Mouse (Mus musculus) heart, adult 8-10 months (tissue): ENCODE data around the gene Rnf130. TPM values are rescaled to one million over a fixed set of nuclear protein-coding genes. Genes with fewer than 3 reads are reported as not detected.

ENCODE experiments used
- DNase-seq: peaks from one replicate; pipeline ENCODE4 v3.0.0; 2022; ENCODE audit warnings: low spot score
- total RNA-seq, 4 experiments: library from RNA; stranded (reverse); gene quantifications; 2 replicates each; pipeline ENCODE4 v1.2.4; 2022

The Rnf130 gene
- 10 to 100 TPM; 44.8 to 56.7 (median 53.0) TPM for total RNA-seq

GRCm38 (mm10) chr11:50024833-50025720, at the start of gene Rnf130:
TSS of gene Rnf130 (plus strand) at chr11:50025346.
- DNase-seq = peak; percentile 94

DNA sequence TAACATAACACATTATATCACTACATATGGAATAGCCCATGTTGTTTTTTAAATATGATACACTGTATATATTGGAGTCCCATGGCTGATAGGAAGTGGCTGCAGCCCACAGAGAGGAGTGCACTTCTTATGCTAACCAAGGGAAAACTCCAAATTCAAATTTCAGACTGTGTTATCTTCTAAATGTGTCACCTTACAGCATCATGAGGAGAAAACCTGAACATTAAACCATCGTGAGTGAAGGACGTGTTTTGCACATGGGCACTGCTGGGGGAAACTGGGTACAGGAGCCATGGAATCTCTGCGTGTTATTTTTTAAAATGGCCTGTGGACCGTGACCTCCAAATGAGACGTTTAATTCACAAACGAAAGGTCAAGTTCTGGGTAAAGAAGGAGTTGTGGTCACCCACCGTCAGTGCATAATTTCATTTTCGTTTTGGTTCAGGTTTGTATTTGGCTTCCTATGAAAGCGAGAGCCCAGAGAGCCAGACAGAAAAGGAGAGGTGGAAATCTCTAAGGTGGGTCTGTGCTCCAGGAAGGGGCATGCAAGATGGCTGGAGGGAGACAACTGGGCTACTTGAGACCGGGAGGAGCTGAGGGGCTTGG, 47.1 kb upstream of the Rnf130 start:
- no peak for DNase-seq

DNA sequence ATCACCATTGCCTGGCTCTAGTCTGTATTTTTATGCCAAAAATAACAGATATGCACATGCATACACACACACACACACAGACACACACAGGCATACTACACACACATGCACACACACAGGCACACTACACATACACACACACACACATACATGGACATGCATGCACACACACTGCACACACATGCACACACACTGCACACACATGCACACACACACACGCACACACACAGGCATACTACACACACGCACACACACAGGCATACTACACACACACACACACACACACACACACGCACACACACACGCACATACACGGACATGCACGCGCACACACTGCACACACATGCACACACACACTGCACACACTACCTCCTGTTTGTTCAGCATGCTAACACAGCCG, 46.2 kb upstream of the Rnf130 start:
- no peak for DNase-seq

DNA sequence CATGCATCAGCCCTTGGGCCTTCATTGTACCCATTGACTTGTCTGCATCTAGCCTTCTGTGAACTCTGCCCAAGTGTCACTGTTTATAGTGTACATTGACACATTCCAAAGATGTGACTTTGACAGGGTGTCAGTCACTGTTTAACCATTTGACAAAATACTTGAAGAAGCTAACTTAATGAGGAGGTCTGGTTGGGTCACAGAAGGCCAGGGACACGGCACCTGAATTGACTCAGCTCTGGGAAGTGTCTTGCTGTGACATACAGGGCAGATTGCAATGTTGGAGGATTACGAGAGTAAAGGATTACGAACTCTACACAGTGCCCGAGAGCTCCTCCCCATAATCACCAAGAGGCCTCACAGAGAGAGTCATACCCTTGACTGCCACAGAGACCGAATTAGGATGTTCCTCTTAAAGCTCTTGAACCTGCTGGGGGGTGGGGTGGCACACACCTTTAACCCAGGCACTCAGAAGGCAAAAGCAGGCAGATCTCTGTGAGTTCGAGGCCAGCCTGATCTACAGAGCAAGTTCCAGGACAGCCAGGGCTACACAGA, 44.4 kb upstream of the Rnf130 start:
- no peak for DNase-seq

DNA sequence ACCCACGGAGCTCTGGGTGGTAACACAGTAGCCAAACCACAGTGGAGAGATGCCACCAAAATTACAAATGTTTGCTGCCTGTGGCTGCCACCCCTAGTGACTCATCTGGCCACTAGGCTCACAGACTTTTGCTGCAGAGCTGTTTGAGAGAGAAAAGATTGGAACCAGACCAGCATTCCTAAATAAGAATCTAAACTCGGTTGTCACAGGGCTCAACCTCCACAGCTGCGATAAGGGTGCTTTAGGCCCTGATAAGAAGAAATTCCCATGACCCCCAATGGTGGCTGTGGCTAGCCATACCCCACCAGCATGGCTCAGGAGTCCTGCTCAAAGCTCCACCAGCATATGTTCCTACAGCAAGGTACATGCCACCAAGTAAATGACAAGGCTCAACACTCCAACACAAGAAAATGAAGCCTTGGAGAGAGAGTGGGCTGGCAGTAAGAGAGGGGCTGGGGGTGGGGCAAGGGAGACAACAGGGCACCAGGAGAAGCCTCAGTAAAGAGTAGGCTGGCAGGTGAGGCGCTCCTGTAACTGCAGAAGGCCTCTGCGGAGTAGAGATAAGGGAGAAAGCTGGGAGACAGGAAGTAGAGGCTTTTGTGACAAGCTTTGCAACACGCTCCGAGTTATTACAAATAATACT, 43.7 kb upstream of the Rnf130 start:
- no peak for DNase-seq

DNA sequence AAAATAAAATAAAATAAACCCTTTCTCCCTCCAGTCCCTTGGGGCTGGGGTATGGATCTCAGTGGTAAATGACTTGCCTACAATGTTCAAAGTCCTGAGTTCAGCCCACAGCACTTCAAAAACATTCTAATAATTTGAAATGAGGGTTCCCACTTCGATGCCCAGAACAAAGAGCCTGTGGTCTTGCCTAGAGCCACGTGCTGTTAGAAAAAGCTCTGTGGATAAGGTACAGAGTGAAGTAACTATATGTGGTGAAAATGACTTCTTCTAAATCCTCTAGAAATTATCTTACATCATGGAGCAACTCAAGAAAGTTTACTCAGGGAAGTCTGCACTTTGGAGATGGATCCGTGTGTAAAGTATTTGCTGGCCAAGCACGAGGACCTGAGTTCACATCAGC, 43.1 kb upstream of the Rnf130 start:
- no peak for DNase-seq

DNA sequence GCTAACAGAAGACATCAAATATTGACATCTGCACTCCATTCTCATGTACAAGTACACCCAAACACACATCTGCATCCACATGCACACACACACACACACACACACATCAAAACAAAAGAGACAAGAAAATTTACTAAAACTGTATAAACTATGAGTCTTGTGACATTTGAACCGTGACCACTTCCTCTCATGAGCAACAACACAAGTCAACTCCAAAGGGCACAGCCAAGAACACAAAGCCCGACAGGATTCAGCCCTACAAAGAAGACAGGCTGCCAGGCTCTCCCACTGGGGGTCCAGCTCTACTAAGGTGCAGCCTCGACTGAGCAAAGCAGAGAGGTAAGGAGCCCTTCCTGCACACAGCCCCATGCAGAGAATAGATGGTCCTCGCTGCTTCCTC, 42.3 kb upstream of the Rnf130 start:
- no peak for DNase-seq

GRCm38 (mm10) chr11:49983875-49984552, 41.1 kb upstream of the Rnf130 start:
- DNase-seq = no peak

GRCm38 (mm10) chr11:49985009-49985408, 40.1 kb upstream of the Rnf130 start:
- DNase-seq = no peak

DNA sequence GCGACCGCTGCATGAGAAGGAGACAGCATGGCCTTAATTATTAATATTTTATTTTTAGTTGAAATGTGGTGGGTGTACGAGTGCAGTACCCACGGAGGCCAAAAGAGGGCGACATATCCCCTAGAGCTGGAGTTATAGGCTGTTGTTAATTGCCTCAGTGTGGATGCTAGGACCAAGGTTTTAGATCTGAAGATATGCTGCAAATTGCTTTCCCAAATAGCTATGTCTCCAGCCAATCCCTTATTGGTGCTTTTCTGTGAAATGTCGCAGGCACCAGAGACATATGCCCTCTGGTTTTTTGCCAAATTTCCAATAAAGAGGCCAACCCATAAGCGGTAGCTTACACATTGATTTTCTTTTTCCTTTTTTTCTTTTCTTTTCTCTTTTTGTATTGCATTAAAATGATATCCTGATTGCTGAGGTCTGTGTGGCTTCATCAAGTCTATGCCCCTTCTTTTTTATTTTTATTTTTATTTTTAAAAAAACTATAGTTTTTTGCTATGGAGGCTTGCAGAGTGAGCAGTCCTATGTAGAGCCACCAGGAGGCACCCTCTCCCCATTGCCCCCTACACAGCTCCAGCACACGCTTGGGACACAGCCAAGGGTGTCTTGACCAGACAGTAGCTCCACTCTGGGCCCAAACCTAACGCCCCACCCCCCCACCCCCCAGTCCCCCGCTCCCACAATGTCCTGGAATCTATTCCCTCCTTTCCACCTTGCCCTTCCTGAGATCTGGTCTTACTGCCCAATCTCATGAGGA, 38.7 kb upstream of the Rnf130 start:
- peak; percentile 33 for DNase-seq

DNA sequence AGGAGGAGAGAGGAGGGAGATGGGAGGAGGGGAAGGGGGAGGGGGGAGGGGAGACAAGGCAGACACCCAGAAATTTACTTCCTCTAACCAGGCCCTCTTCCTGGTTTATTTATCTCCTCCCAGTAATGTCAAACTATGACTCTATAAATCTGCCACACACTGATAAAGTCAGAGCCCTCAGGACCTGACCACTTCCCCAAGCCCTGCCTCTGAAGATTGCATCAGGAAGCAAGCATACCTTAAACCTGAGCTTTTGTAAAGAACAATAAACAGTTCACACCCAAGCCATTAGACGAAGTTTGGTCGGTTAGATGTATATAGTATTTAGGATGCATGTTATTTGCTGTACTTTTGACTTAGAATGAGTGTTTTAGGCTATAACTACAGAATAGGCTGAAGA, 30.6 kb upstream of the Rnf130 start:
- DNase-seq = no peak

DNA sequence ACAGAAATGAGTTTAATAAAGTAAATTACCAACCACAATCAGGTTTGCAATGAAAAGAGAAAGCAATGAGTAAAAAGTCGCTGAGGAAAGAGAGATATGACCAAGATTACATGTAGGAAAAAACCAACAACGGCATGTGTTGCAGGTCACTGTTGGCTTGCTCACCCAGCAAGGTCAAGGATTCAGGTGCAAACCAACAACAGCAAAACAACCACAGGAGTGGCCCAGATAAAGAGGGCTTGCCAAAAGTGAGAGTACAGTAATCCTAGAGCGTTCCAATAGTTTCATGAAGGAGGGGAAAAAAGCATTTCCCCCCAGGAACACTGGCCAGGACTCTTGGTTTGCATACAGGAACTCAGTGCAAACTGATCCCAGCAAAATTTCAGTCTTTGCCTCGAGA, 28.7 kb upstream of the Rnf130 start:
- no peak for DNase-seq

GRCm38 (mm10) chr11:49997321-49997720, 27.8 kb upstream of the Rnf130 start:
- no peak for DNase-seq

DNA sequence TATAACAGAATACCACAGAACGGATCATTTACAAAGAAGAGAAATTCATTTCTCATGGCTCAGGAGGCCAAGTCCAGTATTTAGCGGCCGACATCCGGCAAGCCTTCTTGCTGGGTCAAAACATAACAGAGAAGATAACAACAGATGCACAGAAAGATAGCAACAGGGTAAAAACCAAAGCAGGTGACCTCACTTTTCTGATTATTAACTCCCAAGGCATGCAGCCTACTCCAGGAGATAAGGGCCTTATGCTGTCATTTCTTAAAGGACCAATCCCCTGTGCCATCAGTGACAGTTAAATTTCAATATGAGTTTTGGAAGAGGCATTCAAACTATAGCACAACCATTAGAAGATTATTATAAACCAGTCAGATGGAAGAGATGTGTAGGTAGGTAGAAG, 22.3 kb upstream of the Rnf130 start:
- no peak for DNase-seq

DNA sequence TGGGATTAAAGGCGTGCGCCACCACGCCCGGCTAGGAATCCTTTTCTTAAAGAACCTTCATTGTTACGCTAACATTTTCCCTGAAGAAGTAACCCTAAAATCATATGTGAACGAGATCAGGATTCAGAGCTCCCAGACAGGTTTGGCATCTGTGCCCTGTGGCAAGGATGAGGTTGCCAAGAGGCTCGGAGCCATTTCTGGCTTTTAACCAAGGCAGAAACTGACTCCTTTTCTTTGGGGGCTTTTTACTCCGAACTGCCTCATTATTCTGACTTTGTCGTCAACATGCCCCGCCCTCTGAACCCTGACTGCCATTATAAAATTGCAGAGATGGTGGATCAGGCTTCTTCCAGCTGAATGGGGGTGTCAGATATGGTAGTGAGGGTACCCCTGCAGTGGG, 17.4 kb upstream of the Rnf130 start:
- no peak for DNase-seq

DNA sequence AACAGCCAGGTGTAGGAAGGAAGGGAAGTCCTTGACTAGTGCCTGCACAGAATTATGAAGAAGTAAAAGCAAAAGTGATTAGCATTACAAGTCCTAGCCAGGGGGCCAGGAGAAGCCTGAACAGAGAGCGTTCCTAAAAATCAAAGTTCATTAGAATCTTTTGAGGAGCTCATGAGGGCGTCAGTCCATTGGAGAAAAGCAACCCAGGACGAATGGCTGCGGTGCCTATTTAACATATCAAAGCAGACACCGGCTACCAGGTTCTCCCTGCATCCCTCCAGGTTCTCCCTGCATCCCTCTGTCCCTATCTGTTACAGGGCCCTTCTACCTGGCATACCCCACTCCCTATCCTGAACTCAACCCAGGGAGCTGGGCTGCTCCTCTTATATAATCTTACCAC, 16.9 kb upstream of the Rnf130 start:
- no peak for DNase-seq

GRCm38 (mm10) chr11:50013016-50013415, 12.1 kb upstream of the Rnf130 start:
- no peak for DNase-seq

DNA sequence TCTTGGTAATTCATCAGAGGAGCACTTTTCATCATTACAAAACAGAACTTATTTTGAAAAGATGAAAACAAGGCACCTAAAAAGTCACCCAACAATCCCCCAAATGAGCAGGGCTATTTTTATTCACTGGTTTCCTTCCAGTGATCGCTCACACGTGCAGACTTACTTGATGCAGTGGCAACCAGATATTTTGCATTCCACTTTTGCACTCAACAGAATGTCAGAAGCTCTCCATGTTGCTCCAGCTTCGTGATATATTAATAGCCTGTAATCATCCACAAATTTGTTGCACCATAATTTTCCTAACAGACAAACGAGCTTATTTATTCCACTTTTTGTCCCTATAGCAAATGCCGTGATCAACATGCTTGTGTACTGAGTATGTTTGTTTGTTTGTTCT, 8.6 kb upstream of the Rnf130 start:
- DNase-seq = no peak

GRCm38 (mm10) chr11:50017511-50017910, 7.6 kb upstream of the Rnf130 start:
- DNase-seq = no peak

GRCm38 (mm10) chr11:50018848-50019247, 6.3 kb upstream of the Rnf130 start:
- no peak for DNase-seq

DNA sequence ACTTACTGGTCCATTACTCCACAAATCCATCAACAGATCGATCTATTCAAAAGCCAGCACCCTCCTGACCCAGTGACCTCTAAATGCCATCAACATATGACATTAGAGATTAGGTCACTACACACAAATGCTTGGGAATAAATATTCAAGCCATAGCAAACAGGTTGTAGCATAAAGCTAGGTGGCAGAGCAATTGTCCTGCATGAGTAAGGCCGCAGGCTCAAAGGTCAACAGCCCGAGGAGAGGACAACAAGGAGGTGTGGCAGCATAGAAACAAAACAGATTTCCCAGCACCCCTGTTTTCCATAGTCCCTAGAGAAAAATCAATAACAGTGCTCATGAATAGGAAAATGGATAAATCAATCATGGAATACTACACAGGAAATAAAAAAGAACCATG, 3.1 kb upstream of the Rnf130 start:
- DNase-seq = no peak
